Mouse (Mus musculus) embryonic facial prominence, embryonic 15.5 days (tissue): ENCODE data around the gene Tlcd1. TPM values are rescaled to one million over a fixed set of nuclear protein-coding genes. Genes with fewer than 3 reads are reported as not detected.

Source experiments
- ATAC-seq: fragments of 200-750 bp; cut with Nextera tagmentation; 2 replicates; pipeline ENCODE4 v1.8.0; 2017; ENCODE audit warnings: low read depth, moderate TSS enrichment; ENCODE audit not compliant: insufficient number of reproducible peaks, low FRiP score, low TSS enrichment
- H3K27ac ChIP-seq: fragments of 300-500 bp; sonication (generic); replicated peaks from 2 replicates; pipeline ENCODE4 v1.5.1; 2015; ENCODE audit warnings: mild to moderate bottlenecking, inconsistent platforms
- H3K27me3 ChIP-seq: fragments of 300-500 bp; sonication (generic); 2 replicates; pipeline ENCODE4 v1.6.1; 2015; ENCODE audit warnings: inconsistent platforms
- H3K36me3 ChIP-seq: fragments of 300-500 bp; sonication (generic); 2 replicates; pipeline ENCODE4 v1.6.1; 2015; ENCODE audit warnings: mild to moderate bottlenecking, inconsistent platforms
- H3K4me1 ChIP-seq: fragments of 300-500 bp; sonication (generic); 2 replicates; pipeline ENCODE4 v1.6.1; 2015; ENCODE audit warnings: inconsistent platforms
- H3K4me2 ChIP-seq: fragments of 300-500 bp; sonication (generic); replicated peaks from 2 replicates; pipeline ENCODE4 v1.6.1; 2015; ENCODE audit warnings: mild to moderate bottlenecking, inconsistent platforms
- H3K4me3 ChIP-seq: fragments of 300-500 bp; sonication (generic); replicated peaks from 2 replicates; pipeline ENCODE4 v1.5.1; 2015; ENCODE audit warnings: mild to moderate bottlenecking, inconsistent platforms
- H3K9ac ChIP-seq: fragments of 300-500 bp; sonication (generic); 2 replicates; pipeline ENCODE4 v1.6.1; 2015; ENCODE audit warnings: inconsistent platforms
- H3K9me3 ChIP-seq: fragments of 300-500 bp; sonication (generic); replicated peaks from 2 replicates; pipeline ENCODE4 v1.6.1; 2016; ENCODE audit warnings: inconsistent platforms
- WGBS: fragments of 180-500 bp; shearing (Covaris S2); methylation state at CpG from one replicate; pipeline ENCODE4 v1.1.7; 2015; 5-methylcytosine and 5-hydroxymethylcytosine counted together
- polyA plus RNA-seq: library from polyadenylated mRNA; unstranded; fragments of >200 nt; fragmentation: Nextera tagmentation; extraction: Ambion mirVana; gene quantifications from 2 replicates; pipeline ENCODE4 v1.2.1, GENCODE M21; 2015

Tlcd1 gene
- polyA plus RNA-seq, 1 experiment from 2014 or later, result 32.8 TPM

DNA sequence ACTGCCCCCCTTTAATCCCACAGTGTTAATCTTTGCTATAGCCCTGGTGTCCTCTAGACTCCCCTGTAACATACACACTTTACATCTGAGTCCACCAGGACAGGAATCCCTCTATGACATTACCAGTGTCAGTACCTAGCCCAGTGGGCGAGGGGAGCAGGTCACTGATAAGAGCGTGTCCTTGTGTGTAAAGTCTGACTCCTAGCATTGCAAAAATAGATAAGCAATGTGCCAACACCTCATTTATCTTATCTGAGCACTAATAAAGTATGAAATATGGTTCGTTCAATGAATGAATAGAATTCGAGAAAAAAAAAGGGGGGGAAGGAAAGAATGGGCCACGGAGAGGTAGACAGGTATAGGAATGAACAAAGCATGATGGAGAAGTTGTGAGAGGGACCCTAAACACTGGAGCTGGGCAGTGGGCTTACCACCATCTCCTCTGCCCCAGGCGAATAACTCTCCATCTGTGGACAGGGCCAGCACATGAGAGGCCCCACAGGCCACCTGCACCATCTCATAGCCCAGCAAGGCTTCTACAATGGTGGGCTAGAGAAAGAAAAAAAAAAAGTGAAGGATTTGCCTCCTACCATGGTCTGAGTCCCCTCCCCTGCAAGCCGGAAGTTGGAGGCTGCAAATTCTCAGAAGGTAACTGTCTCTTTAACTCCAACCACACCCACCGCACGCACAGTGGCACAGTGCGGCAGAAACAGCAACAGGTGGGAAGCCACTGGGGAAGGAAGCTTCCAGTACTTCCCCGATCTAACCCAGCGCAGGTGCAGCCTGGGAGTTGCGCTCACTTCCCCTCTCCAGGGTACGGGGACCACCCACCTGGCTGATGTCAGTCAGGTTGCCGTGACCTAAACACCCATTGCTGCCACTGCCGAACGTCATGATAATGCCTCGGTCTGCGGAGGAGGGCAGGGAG lies 7.7 kb upstream of the Tlcd1 start:
- 50% methylated on average over 19 of the region's 19 CpGs for WGBS
- H3K27me3 ChIP-seq, result no peaks in the 10 kb centered on the region
- no peaks in the 10 kb centered on the region for H3K9me3 ChIP-seq
- H3K4me3 ChIP-seq, result no peak overlapping the region
- H3K36me3 ChIP-seq, result 0 out of 2 replicates have a peak, but pooled peaks cover 3% of the 10 kb centered on the region
- H3K4me2 ChIP-seq, result no peak overlapping the region
- peaks cover 19% of the 10 kb centered on the region for H3K4me1 ChIP-seq
- no peak for ATAC-seq
- H3K27ac ChIP-seq, result no peak overlapping the region
- no peak overlapping the region for H3K9ac ChIP-seq

DNA sequence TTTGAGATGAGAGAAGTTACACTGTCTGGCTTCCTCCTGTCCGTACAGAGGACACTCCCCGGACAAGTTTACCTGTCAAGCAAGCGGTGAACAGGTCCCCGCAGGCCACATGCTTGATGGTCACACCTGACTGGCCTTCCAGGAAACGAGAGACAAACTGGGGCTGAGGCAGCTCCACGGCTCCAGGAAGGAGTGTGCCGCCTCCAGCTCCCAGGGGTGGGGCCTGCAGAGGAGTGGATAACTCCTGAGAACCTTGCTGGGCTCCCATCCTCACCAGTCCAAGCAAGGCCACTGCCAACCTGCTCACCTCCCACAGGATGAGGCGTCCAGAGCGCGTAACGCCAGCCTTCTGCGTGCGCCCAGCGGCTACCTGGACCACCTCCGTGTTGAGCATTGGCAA lies 6.2 kb upstream of the Tlcd1 start:
- Histone ChIP-seq H3K4me3 (no peak overlapping the region), H3K27me3 (no peaks in the 10 kb centered on the region), H3K4me1 (peaks cover 18% of the 10 kb centered on the region), H3K4me2 (no peak overlapping the region), H3K36me3 (0 out of 2 replicates have a peak, but pooled peaks cover 3% of the 10 kb centered on the region), H3K9me3 (no peaks in the 10 kb centered on the region), H3K27ac (no peak overlapping the region), H3K9ac (no peak overlapping the region)
- no peak for ATAC-seq
- 88% methylated on average over 15 of the region's 15 CpGs for WGBS

DNA sequence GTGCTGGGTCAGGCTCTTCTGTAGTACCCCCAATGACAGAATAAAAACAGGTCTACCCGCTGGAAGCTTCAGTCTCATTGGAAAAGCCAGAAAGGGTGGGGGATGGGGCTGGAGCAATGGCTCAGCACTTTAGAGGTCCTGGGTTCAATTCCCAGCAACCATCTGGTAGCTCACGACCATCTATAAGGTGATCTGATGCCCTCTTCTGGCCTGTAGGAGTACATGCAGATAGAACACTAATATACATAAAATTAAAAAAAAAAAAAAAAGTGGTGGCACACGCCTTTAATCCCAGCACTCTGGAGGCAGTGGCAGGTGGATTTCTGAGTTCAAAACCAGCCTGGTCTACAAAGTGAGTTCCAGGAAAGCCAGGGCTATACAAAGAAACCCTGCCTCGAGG lies 5.2 kb upstream of the Tlcd1 start:
- H3K27ac ChIP-seq, result no peak overlapping the region
- peaks cover 13% of the 10 kb centered on the region for H3K4me1 ChIP-seq
- WGBS, result 62% methylated on average over 4 of the region's 4 CpGs
- H3K36me3 ChIP-seq, result 0 out of 2 replicates have a peak, but pooled peaks cover 3% of the 10 kb centered on the region
- no peak overlapping the region for H3K4me2 ChIP-seq
- H3K4me3 ChIP-seq, result no peak overlapping the region
- ATAC-seq, result no peak
- no peaks in the 10 kb centered on the region for H3K9me3 ChIP-seq
- no peaks in the 10 kb centered on the region for H3K27me3 ChIP-seq
- H3K9ac ChIP-seq, result no peak overlapping the region

DNA sequence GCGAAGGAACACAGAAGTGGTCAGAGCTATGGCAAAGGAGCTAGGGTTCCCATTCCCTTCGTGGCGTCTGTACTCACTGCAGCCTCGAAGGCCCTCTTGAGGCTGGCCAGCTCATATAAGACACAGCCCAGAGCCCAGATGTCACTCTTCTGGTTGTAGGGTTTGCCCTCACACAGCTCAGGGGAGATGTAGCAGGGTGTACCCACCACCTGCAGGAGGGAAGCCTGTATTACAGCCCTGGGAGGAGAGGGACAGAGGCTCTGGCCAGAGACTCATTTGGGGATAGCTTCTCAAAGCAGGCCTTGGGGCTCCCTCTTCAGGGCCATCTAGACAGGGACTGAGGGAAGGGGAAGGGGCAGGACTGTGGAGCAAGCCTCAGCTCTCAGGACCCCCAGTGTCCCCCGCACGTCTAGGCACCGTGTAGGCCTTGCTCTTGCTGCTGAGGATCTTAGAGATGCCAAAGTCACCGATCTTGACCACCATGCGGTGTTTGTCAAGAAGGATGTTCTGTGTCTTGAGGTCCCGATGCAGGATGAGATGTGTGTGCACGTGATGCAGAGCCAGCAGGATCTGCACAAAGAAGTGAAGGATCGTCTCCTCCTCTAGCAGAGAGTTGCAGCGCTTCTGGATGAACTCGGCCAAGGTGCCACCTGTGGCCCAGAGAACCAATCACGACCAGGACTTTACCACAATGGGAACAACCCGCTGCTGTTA lies 4.3 kb upstream of the Tlcd1 start:
- Histone ChIP-seq H3K36me3 (0 out of 2 replicates have a peak, but pooled peaks cover 3% of the 10 kb centered on the region), H3K4me2 (no peak overlapping the region), H3K9ac (no peak overlapping the region; the same call in 1 of the 2 replicates), H3K27me3 (no peaks in the 10 kb centered on the region), H3K4me1 (peaks cover 13% of the 10 kb centered on the region), H3K27ac (no peak overlapping the region), H3K9me3 (no peaks in the 10 kb centered on the region), H3K4me3 (no peak overlapping the region)
- WGBS, result 81% methylated on average over 16 of the region's 16 CpGs
- ATAC-seq, result no peak

DNA sequence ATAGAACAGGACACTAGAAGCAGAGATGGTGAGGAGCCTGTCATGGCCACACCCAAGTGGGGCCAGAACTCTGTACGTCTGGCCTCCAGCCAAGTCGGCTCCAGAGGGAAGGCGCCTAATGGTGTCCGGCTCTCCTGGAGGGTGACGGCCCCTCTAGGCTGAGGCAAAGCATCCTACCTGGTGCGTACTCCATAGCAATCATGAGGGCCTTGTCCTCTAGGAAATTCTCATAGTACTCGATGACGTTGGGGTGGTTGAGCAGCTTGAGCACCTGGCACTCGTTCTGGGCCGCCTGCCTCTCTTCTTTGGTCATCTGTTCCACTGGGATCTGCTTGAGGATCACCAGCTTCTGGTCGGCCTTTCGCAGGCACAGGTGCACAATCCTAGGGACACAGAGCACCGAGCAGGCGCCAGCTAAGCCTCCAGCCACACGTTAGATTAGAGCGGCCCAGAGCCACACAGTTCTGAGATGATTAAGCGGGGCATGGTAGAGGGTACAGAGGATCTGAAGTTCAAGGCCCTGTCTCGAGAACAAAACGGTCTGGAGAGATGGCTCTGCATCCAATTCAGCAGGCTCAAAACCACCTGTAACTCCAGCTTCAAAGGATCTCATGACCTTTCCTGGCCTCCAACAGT lies 3.6 kb upstream of the Tlcd1 start:
- Histone ChIP-seq H3K36me3 (no peaks in the 10 kb centered on the region), H3K27me3 (no peaks in the 10 kb centered on the region), H3K4me3 (no peak overlapping the region), H3K9me3 (no peaks in the 10 kb centered on the region), H3K9ac (no peak overlapping the region; the same call in 1 of the 2 replicates), H3K27ac (no peak overlapping the region), H3K4me2 (no peak overlapping the region), H3K4me1 (peaks cover 18% of the 10 kb centered on the region)
- 76% methylated on average over 19 of the region's 19 CpGs for WGBS
- no peak for ATAC-seq

DNA sequence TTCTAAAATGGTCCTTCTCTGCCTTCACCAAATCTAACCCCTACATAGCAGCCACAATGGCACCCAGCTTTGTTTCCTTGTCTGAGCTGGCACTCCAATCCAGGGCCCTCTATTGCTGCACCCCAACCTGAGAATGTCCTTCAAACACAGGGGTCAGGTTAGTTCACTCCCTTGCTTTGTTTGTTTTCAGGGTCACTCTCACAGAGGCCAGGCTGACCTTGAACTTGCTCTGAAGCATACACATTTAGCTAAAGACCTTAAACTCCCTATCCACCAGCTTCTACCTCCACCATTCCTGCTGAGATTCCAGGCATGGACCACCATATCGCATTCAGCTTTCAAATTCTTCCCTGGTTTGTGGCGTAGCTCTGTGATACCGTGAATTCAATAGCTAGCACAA lies 2.0 kb upstream of the Tlcd1 start:
- no peaks in the 10 kb centered on the region for H3K9me3 ChIP-seq
- ATAC-seq, result no peak
- H3K27ac ChIP-seq, result no peak overlapping the region
- no peaks in the 10 kb centered on the region for H3K27me3 ChIP-seq
- H3K36me3 ChIP-seq, result peaks cover 1% of the 10 kb centered on the region
- H3K9ac ChIP-seq, result no peak overlapping the region
- no peak overlapping the region for H3K4me2 ChIP-seq
- H3K4me1 ChIP-seq, result peaks cover 18% of the 10 kb centered on the region
- H3K4me3 ChIP-seq, result no peak overlapping the region
- 78% methylated on average over 3 of the region's 3 CpGs for WGBS

DNA sequence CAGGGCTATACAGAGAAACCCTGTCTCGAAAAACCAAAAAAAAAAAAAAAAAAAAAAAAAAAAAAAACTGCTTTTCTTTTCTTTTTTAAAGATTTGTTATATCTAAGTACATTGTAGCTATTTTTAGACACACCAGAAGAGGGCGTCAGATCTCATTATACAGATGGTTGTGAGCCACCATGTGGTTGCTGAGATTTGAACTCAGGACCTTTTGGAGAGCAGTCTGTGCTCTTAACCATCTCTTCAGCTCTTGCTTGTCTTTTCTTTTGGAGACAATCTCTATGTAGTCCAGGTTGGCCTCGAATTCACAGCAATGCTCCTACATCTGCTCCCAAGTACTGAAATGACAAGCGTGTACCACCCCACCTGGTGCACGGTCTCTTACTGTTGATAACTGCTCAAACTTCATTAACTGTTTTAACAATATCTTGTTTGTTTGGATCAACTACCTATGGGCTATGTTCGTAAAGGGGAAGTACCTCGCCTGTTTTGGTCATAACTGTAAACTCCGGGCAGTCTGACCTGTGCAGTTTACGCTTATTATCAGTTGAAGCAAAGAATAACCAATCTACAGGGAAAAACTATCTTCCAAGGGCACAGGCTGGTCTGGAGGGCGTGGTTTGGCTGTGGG lies 625 bp upstream of the Tlcd1 start:
- Histone ChIP-seq H3K4me2 (peak overlapping the region; percentile 90), H3K4me3 (peak overlapping the region; percentile 74), H3K4me1 (peaks cover 32% of the 10 kb centered on the region), H3K36me3 (peaks cover 15% of the 10 kb centered on the region), H3K27me3 (no peaks in the 10 kb centered on the region), H3K9me3 (no peaks in the 10 kb centered on the region), H3K9ac (peak overlapping the region; percentile 75; the same call in 1 of the 2 replicates), H3K27ac (peak overlapping the region; percentile 99)
- no peak for ATAC-seq
- WGBS, result 7% methylated on average over 10 of the region's 10 CpGs

DNA sequence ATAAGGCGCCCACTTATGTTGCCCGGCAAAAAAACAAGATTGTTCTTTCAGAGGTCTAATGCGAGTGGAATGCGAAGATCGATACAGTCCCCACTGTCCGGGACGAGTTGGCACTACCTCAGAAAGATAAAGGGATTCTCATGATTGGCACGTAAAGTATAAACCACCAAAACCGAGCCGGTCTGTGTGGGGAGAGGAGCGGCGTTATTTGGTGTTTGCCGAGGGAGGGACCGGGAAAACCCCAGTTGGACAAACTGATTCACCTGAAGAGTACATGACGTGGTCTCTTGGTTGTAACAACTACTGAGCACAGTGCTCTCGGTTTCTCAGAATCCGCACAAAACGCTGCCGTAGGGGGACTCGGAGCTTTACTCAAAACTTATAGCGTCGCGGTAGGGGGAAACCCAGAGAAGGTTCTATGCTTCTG lies 407 bp downstream of the Tlcd1 start:
- under 1% methylated on average over 23 of the region's 23 CpGs for WGBS
- H3K4me1 ChIP-seq, result peaks cover 42% of the 10 kb centered on the region
- H3K4me2 ChIP-seq, result peak overlapping the region; percentile 90
- no peak for ATAC-seq
- peaks cover 25% of the 10 kb centered on the region for H3K36me3 ChIP-seq
- no peaks in the 10 kb centered on the region for H3K9me3 ChIP-seq
- H3K4me3 ChIP-seq, result peak overlapping the region; percentile 74
- H3K27me3 ChIP-seq, result no peaks in the 10 kb centered on the region
- peak overlapping the region; percentile 75 for H3K9ac ChIP-seq
- peak overlapping the region; percentile 99 for H3K27ac ChIP-seq

DNA sequence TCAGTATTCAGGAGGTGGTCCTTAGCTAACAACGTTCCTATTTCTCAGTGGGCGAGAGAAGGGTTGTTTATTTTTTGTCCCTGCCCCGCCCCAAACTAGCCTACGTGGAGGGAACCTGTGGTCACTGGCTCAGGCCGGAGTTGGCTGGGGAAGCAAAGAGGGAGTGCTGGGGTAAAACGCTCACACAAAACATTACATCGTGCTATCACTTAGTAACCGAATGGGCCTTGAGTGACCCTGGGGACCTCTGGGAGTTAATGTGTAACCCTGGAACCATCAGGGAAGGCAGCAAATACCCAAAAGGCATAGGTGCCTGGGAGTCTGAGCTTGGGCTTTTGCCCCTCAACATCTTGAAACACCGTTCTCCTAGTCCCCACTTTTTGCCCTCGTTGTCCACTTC lies 926 bp downstream of the Tlcd1 start:
- peak overlapping the region; percentile 74 for H3K4me3 ChIP-seq
- H3K27ac ChIP-seq, result peak overlapping the region; percentile 99
- H3K4me1 ChIP-seq, result peaks cover 47% of the 10 kb centered on the region
- no peak for ATAC-seq
- peak overlapping the region; percentile 90 for H3K4me2 ChIP-seq
- H3K36me3 ChIP-seq, result peaks cover 27% of the 10 kb centered on the region
- H3K9ac ChIP-seq, result peak overlapping the region; percentile 75
- H3K27me3 ChIP-seq, result no peaks in the 10 kb centered on the region
- WGBS, result 1% methylated on average over 10 of the region's 10 CpGs
- H3K9me3 ChIP-seq, result no peaks in the 10 kb centered on the region

DNA sequence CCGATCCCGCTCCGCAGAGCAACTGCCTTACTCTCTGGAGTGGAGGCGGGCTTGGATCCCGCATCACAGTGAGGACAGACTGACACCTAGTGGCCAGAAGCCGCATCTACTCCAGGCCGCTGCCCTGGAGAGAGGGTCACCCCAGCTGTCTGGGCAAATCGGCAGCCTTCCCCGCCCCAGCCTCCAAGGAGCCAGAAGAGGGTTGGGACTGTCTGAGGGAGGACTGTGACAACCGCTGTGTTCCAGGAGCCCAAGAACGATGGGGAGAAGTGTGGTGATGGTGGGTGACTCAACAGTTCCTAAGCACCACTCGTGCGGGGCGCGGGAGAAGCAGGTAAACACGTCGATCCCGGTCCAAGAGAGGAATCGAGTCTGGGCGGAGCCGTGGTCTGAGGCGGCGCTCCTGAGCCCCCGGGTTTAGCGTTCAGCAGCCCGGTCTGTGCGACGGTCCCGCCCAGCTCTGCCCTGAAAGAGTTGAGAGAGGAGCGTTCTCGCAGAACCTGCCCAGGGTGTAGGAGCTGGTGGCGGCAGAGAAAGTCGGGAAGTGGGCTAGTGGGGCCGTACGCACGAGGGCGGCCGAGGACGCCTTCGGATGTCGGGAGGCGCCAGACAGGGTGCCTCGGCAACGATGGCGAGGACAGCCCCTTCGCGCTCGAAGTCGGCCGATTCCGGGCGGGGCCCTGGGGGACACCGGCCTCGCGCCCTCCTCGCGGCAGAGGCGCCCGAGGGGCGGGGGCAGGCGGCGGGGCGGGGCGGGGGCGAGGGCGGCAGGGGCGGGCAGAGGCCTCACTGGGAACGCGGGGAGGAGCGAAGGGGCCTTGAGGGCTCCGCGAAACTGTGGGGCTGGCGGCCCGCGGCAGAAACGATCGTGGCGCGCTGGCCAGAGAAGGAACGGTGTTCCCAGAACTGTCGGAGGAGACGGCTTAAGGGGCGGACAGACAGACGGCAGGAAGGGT lies 1.7 kb downstream of the Tlcd1 start:
- peaks cover 47% of the 10 kb centered on the region for H3K4me1 ChIP-seq
- WGBS, result under 1% methylated on average over 72 of the region's 84 CpGs
- H3K9me3 ChIP-seq, result no peaks in the 10 kb centered on the region
- peak overlapping the region; percentile 99 for H3K27ac ChIP-seq
- H3K4me3 ChIP-seq, result peak overlapping the region; percentile 74
- H3K36me3 ChIP-seq, result peaks cover 27% of the 10 kb centered on the region
- peak overlapping the region; percentile 75 for H3K9ac ChIP-seq
- peak; percentile 89 for ATAC-seq
- H3K27me3 ChIP-seq, result no peaks in the 10 kb centered on the region
- peak overlapping the region; percentile 90 for H3K4me2 ChIP-seq
